Mouse (Mus musculus) hindbrain, embryonic 14.5 days (tissue): ENCODE measurements around the gene Arrb1. TPM values are rescaled to one million over a fixed set of nuclear protein-coding genes. Genes with fewer than 3 reads are reported as not detected.
A peak's percentile ranks its signal among the peaks of the same experiment; 100 is the strongest.

Source experiments
- ATAC-seq: fragments of 200-750 bp; cut with Nextera tagmentation; 2 replicates; pipeline ENCODE4 v1.8.0; 2017; ENCODE audit warnings: moderate number of reproducible peaks, mild to moderate bottlenecking, moderate TSS enrichment, moderate library complexity; ENCODE audit not compliant: low FRiP score
- DNase-seq: peaks from one replicate; pipeline ENCODE4 v3.0.0-alpha.2; 2015; ENCODE audit warnings: low spot score
- H3K27ac ChIP-seq: fragments of 300-500 bp; sonication (generic); 2 replicates; pipeline ENCODE4 v1.5.1; 2014; ENCODE audit warnings: mild to moderate bottlenecking, moderate library complexity
- H3K27me3 ChIP-seq: fragments of 300-500 bp; sonication (generic); 2 replicates; pipeline ENCODE4 v1.6.1; 2014; ENCODE audit warnings: mild to moderate bottlenecking, low read length, mixed read lengths; ENCODE audit not compliant: control insufficient read depth, insufficient read depth
- H3K36me3 ChIP-seq: fragments of 300-500 bp; sonication (generic); replicated peaks from 2 replicates; pipeline ENCODE4 v1.6.1; 2014; ENCODE audit not compliant: control insufficient read depth, insufficient read depth
- H3K4me1 ChIP-seq: fragments of 300-500 bp; sonication (generic); replicated peaks from 2 replicates; pipeline ENCODE4 v1.6.1; 2014; ENCODE audit warnings: antibody characterized with exemption, low read length, mixed read lengths; ENCODE audit not compliant: control insufficient read depth, insufficient read depth
- H3K4me2 ChIP-seq: fragments of 300-500 bp; sonication (generic); replicated peaks from 2 replicates; pipeline ENCODE4 v1.6.1; 2014; ENCODE audit warnings: mild to moderate bottlenecking, moderate library complexity
- H3K4me3 ChIP-seq: fragments of 300-500 bp; sonication (generic); replicated peaks from 2 replicates; pipeline ENCODE4 v1.5.1; 2014; ENCODE audit warnings: mild to moderate bottlenecking, low read length
- H3K9ac ChIP-seq: fragments of 300-500 bp; sonication (generic); 2 replicates; pipeline ENCODE4 v1.6.1; 2014
- H3K9me3 ChIP-seq: fragments of 300-500 bp; sonication (generic); 2 replicates; pipeline ENCODE4 v1.6.1; 2016; ENCODE audit warnings: low read length; ENCODE audit not compliant: control insufficient read depth
- WGBS: fragments of 180-500 bp; shearing (Covaris S2); extraction: QIAGEN DNeasy Blood & Tissue Kit; methylation state at CpG from one replicate; pipeline ENCODE4 v1.1.7; 2014; 5-methylcytosine and 5-hydroxymethylcytosine counted together
- polyA plus RNA-seq: library from polyadenylated mRNA; unstranded; fragments of >200 nt; fragmentation: Nextera tagmentation; extraction: Ambion mirVana; gene quantifications from 2 replicates; pipeline ENCODE4 v1.2.1, GENCODE M21; 2014

Gene Arrb1
- polyA plus RNA-seq, 1 experiment from 2014 or later, result 10.1 TPM

GRCm38 (mm10) chr7:99533600-99533999 is 1.7 kb upstream of the Arrb1 start:
- peaks cover 37% of the 10 kb centered on the region for H3K4me1 ChIP-seq
- peak overlapping the region; percentile 95; the same call in 1 of the 2 replicates for H3K27ac ChIP-seq
- no peaks in the 10 kb centered on the region for H3K36me3 ChIP-seq
- no peaks in the 10 kb centered on the region for H3K9me3 ChIP-seq
- H3K4me3 ChIP-seq, result no peak overlapping the region
- no peak overlapping the region for H3K9ac ChIP-seq
- DNase-seq (no peak), ATAC-seq (no peak)
- no peak overlapping the region for H3K4me2 ChIP-seq
- no peaks in the 10 kb centered on the region for H3K27me3 ChIP-seq
- 89% methylated on average over 7 of the region's 7 CpGs for WGBS

GRCm38 (mm10) chr7:99534501-99534900 is 765 bp upstream of the Arrb1 start:
- Histone ChIP-seq H3K36me3 (no peaks in the 10 kb centered on the region), H3K9ac (peak overlapping the region; percentile 96), H3K27me3 (no peaks in the 10 kb centered on the region), H3K4me2 (peak overlapping the region; percentile 80), H3K27ac (peak overlapping the region; percentile 95), H3K4me1 (peaks cover 46% of the 10 kb centered on the region), H3K4me3 (peak overlapping the region; percentile 85), H3K9me3 (no peaks in the 10 kb centered on the region)
- DNase-seq, result no peak
- 25% methylated on average over 5 of the region's 5 CpGs for WGBS
- ATAC-seq, result no peak

- DNase-seq (peak; percentile 47), ATAC-seq (peak; percentile 56)
- Histone ChIP-seq H3K27ac (peak overlapping the region; percentile 95), H3K9ac (peak overlapping the region; percentile 96), H3K9me3 (no peaks in the 10 kb centered on the region), H3K27me3 (no peaks in the 10 kb centered on the region), H3K4me3 (peak overlapping the region; percentile 85), H3K36me3 (no peaks in the 10 kb centered on the region), H3K4me1 (peaks cover 60% of the 10 kb centered on the region), H3K4me2 (peak overlapping the region; percentile 80)
- whole genome bisulfite sequencing, result 10% methylated on average over 26 of the region's 46 CpGs
Measured at GRCm38 (mm10) chr7:99535741-99536501, 655 bp downstream of the Arrb1 start.

- no peak overlapping the region for H3K27ac ChIP-seq
- DNase-seq, result no peak
- H3K27me3 ChIP-seq, result no peaks in the 10 kb centered on the region
Measured at GRCm38 (mm10) chr7:99537183-99537756, 2.0 kb downstream of the Arrb1 start.

GRCm38 (mm10) chr7:99538421-99538820 is 3.2 kb downstream of the Arrb1 start:
- no peak overlapping the region for H3K27ac ChIP-seq
- 65% methylated on average over 4 of the region's 4 CpGs for WGBS
- DNase-seq (no peak), ATAC-seq (no peak)
- peaks cover 65% of the 10 kb centered on the region for H3K4me1 ChIP-seq
- H3K4me2 ChIP-seq, result peak overlapping the region; percentile 80
- H3K27me3 ChIP-seq, result no peaks in the 10 kb centered on the region
- H3K4me3 ChIP-seq, result no peak overlapping the region
- H3K9me3 ChIP-seq, result no peaks in the 10 kb centered on the region
- no peaks in the 10 kb centered on the region for H3K36me3 ChIP-seq
- peak overlapping the region; percentile 43 for H3K9ac ChIP-seq

More at GRCm38 (mm10) chr7:99537183-99537756, 2.0 kb downstream of the Arrb1 start:
- Histone ChIP-seq H3K4me3 (peak overlapping the region; percentile 85), H3K4me1 (peaks cover 65% of the 10 kb centered on the region), H3K36me3 (no peaks in the 10 kb centered on the region), H3K4me2 (peak overlapping the region; percentile 80), H3K9me3 (no peaks in the 10 kb centered on the region), H3K9ac (peak overlapping the region; percentile 96)
- WGBS, result 32% methylated on average over 5 of the region's 5 CpGs
- no peak for ATAC-seq

GRCm38 (mm10) chr7:99539201-99539891 is 4.1 kb downstream of the Arrb1 start:
- ATAC-seq (no peak), DNase-seq (no peak)
- Histone ChIP-seq H3K27me3 (no peaks in the 10 kb centered on the region), H3K27ac (no peak overlapping the region), H3K36me3 (no peaks in the 10 kb centered on the region), H3K4me1 (peaks cover 60% of the 10 kb centered on the region), H3K9ac (peak overlapping the region; percentile 43; the same call in 1 of the 2 replicates), H3K4me2 (peak overlapping the region; percentile 80), H3K4me3 (0 out of 2 replicates have a peak overlapping the region, but pooled peaks have one; percentile 1), H3K9me3 (no peaks in the 10 kb centered on the region)
- WGBS, result 11% methylated on average over 8 of the region's 8 CpGs

- no peak for ATAC-seq
- Histone ChIP-seq H3K27me3 (no peaks in the 10 kb centered on the region), H3K9ac (no peak overlapping the region), H3K36me3 (no peaks in the 10 kb centered on the region), H3K4me3 (no peak overlapping the region), H3K4me2 (peak overlapping the region; percentile 80), H3K9me3 (no peaks in the 10 kb centered on the region), H3K4me1 (peaks cover 57% of the 10 kb centered on the region), H3K27ac (no peak overlapping the region)
- DNase-seq, result no peak
- WGBS, result 77% methylated on average over 2 of the region's 2 CpGs
Measured at GRCm38 (mm10) chr7:99540016-99540415, 4.8 kb downstream of the Arrb1 start.

GRCm38 (mm10) chr7:99541204-99541603 is 5.9 kb downstream of the Arrb1 start:
- Histone ChIP-seq H3K4me3 (no peak overlapping the region), H3K36me3 (peaks cover 4% of the 10 kb centered on the region), H3K27me3 (no peaks in the 10 kb centered on the region), H3K27ac (no peak overlapping the region), H3K9me3 (no peaks in the 10 kb centered on the region), H3K4me1 (peaks cover 66% of the 10 kb centered on the region), H3K9ac (no peak overlapping the region), H3K4me2 (no peak overlapping the region)
- DNase-seq, result no peak
- ATAC-seq, result no peak
- 31% methylated on average over 4 of the region's 5 CpGs for WGBS

GRCm38 (mm10) chr7:99544272-99544671 is 9.0 kb downstream of the Arrb1 start:
- Histone ChIP-seq H3K9ac (no peak overlapping the region), H3K4me1 (peaks cover 42% of the 10 kb centered on the region), H3K4me2 (no peak overlapping the region), H3K4me3 (no peak overlapping the region), H3K9me3 (no peaks in the 10 kb centered on the region), H3K27me3 (no peaks in the 10 kb centered on the region), H3K27ac (no peak overlapping the region), H3K36me3 (peaks cover 4% of the 10 kb centered on the region)
- no peak for ATAC-seq
- DNase-seq, result no peak
- 59% methylated on average over 6 of the region's 6 CpGs for WGBS
